Mouse (Mus musculus) CH12.LX (cell line): Measurements from ENCODE around the gene Hipk2. TPM values are rescaled to one million over a fixed set of nuclear protein-coding genes. Genes with fewer than 3 reads are reported as not detected.

Experiments used
- DNase-seq: peaks from one replicate; pipeline ENCODE4 v3.0.0-alpha.2; 2013; ENCODE audit errors: extremely low read depth
- H3K27ac ChIP-seq: 2 replicates; pipeline ENCODE4 v1.5.1; 2012; ENCODE audit warnings: low read depth, mild to moderate bottlenecking, control low read depth, moderate library complexity; ENCODE audit not compliant: insufficient read depth
- H3K27me3 ChIP-seq: replicated peaks from 2 replicates; pipeline ENCODE3; 2012; ENCODE audit warnings: inconsistent platforms
- H3K36me3 ChIP-seq, 2 experiments: replicated peaks in 1 of 2; 2 replicates each; pipeline versions ENCODE3 to v1.6.1; 2012; ENCODE audit warnings: inconsistent platforms in 1 of 2, low read length in 1 of 2, mild to moderate bottlenecking in 1 of 2, mixed read lengths in 1 of 2, moderate library complexity in 1 of 2; ENCODE audit not compliant: control insufficient read depth in 1 of 2, insufficient read depth in 1 of 2
- H3K4me1 ChIP-seq, 2 experiments: 2 replicates each; pipeline ENCODE4 v1.6.1; 2012; ENCODE audit warnings: inconsistent platforms in 1 of 2, moderate library complexity in 1 of 2; ENCODE audit not compliant: insufficient read depth in 2 of 2, control insufficient read depth in 1 of 2
- H3K4me2 ChIP-seq: 2 replicates; pipeline ENCODE4 v1.6.1; 2012; ENCODE audit warnings: low read depth, mild to moderate bottlenecking, control low read depth; ENCODE audit not compliant: poor library complexity, insufficient read depth, severe bottlenecking
- H3K4me3 ChIP-seq, 3 experiments: fragments of 150-350 bp in 1 of 3; sonication (generic) in 1 of 3; replicated peaks in 1 of 3; 2 replicates each; pipeline versions ENCODE3 to v1.5.1; 2011 to 2012; ENCODE audit warnings: low read depth in 2 of 3, low read length in 2 of 3, mild to moderate bottlenecking in 2 of 3, moderate library complexity in 2 of 3, control low read depth in 1 of 3, improper control_type of control experiment in 1 of 3, inconsistent platforms in 1 of 3, mixed read lengths in 1 of 3; ENCODE audit not compliant: poor library complexity in 1 of 3
- H3K79me2 ChIP-seq: replicated peaks from 2 replicates; pipeline ENCODE4 v1.6.1; 2012; ENCODE audit warnings: mild to moderate bottlenecking, moderate library complexity; ENCODE audit not compliant: control insufficient read depth, poor library complexity, insufficient read depth, severe bottlenecking; ENCODE audit errors: extremely low read depth
- H3K9ac ChIP-seq: 2 replicates; pipeline ENCODE4 v1.6.1; 2012; ENCODE audit warnings: low read depth, mild to moderate bottlenecking, control low read depth, moderate library complexity; ENCODE audit not compliant: insufficient read depth
- H3K9me3 ChIP-seq: replicated peaks from 2 replicates; pipeline ENCODE3; 2012; ENCODE audit warnings: low read length, inconsistent platforms, mixed read lengths
- CTCF ChIP-seq, 2 experiments: IDR thresholded peaks in 1 of 2; conservative IDR thresholded peaks in 1 of 2; 2 replicates each; pipeline ENCODE4 v1.5.1; 2011 to 2012; ENCODE audit warnings: low read depth in 2 of 2, low read length in 2 of 2, improper control_type of control experiment in 1 of 2, inconsistent platforms in 1 of 2, mild to moderate bottlenecking in 1 of 2, moderate library complexity in 1 of 2
- E2F4 ChIP-seq: IDR thresholded peaks from 2 replicates; pipeline ENCODE4 v1.6.1; 2011; ENCODE audit warnings: low read depth, low read length, improper control_type of control experiment; ENCODE audit not compliant: insufficient replicate concordance
- ELF1 ChIP-seq: IDR thresholded peaks from 2 replicates; pipeline ENCODE4 v1.6.1; 2014; ENCODE audit warnings: low read depth, mild to moderate bottlenecking, inconsistent platforms, low read length, improper control_type of control experiment
- EP300 ChIP-seq: IDR thresholded peaks from 2 replicates; pipeline ENCODE4 v1.6.1; 2011; ENCODE audit warnings: low read length, improper control_type of control experiment
- ETS1 ChIP-seq: conservative IDR thresholded peaks from 2 replicates; pipeline ENCODE4 v1.6.1; 2012; ENCODE audit warnings: low read depth, mild to moderate bottlenecking, inconsistent platforms, low read length, improper control_type of control experiment, moderate library complexity
- GABPA ChIP-seq: IDR thresholded peaks from 2 replicates; pipeline ENCODE4 v1.6.1; 2012; ENCODE audit warnings: low read depth, low read length, improper control_type of control experiment, inconsistent platforms; ENCODE audit not compliant: insufficient replicate concordance
- HCFC1 ChIP-seq: IDR thresholded peaks from 2 replicates; pipeline ENCODE4 v1.6.1; 2012; ENCODE audit warnings: low read depth, mild to moderate bottlenecking, inconsistent platforms, low read length, improper control_type of control experiment
- IRF4 ChIP-seq: IDR thresholded peaks from 2 replicates; pipeline ENCODE4 v1.6.1; 2014; ENCODE audit warnings: low read depth, mild to moderate bottlenecking, inconsistent platforms, low read length, improper control_type of control experiment
- JUND ChIP-seq: conservative IDR thresholded peaks from 2 replicates; pipeline ENCODE4 v1.6.1; 2011; ENCODE audit warnings: low read depth, low read length, improper control_type of control experiment
- KAT2A ChIP-seq: IDR thresholded peaks from 2 replicates; pipeline ENCODE4 v1.6.1; 2012; ENCODE audit warnings: low read length, improper control_type of control experiment, inconsistent platforms; ENCODE audit not compliant: insufficient replicate concordance
- MAX ChIP-seq: IDR thresholded peaks from 2 replicates; pipeline ENCODE4 v1.6.1; 2011; ENCODE audit warnings: low read length, improper control_type of control experiment
- MAZ ChIP-seq: IDR thresholded peaks from 2 replicates; pipeline ENCODE4 v1.6.1; 2012; ENCODE audit warnings: low read depth, mild to moderate bottlenecking, inconsistent platforms, low read length, improper control_type of control experiment, moderate library complexity
- MEF2A ChIP-seq: IDR thresholded peaks from 2 replicates; pipeline ENCODE4 v1.6.1; 2014; ENCODE audit warnings: low read depth, mild to moderate bottlenecking, inconsistent platforms, low read length, improper control_type of control experiment, borderline replicate concordance
- NELFE ChIP-seq: IDR thresholded peaks from 2 replicates; pipeline ENCODE4 v1.6.1; 2011; ENCODE audit warnings: low read depth, low read length, improper control_type of control experiment
- RCOR1 ChIP-seq: conservative IDR thresholded peaks from 2 replicates; pipeline ENCODE4 v1.6.1; 2012; ENCODE audit warnings: low read depth, mild to moderate bottlenecking, inconsistent platforms, low read length, improper control_type of control experiment
- SIN3A ChIP-seq: IDR thresholded peaks from 2 replicates; pipeline ENCODE4 v1.6.1; 2012; ENCODE audit warnings: low read length, improper control_type of control experiment, inconsistent platforms
- SMC3 ChIP-seq: IDR thresholded peaks from 2 replicates; pipeline ENCODE4 v1.6.1; 2011; ENCODE audit warnings: low read depth, low read length, improper control_type of control experiment
- TBP ChIP-seq: conservative IDR thresholded peaks from 2 replicates; pipeline ENCODE4 v1.6.1; 2011; ENCODE audit warnings: low read depth, low read length, improper control_type of control experiment
- UBTF ChIP-seq: IDR thresholded peaks from 2 replicates; pipeline ENCODE4 v1.6.1; 2012; ENCODE audit warnings: low read depth, mild to moderate bottlenecking, inconsistent platforms, low read length, improper control_type of control experiment, moderate library complexity
- USF2 ChIP-seq: conservative IDR thresholded peaks from 2 replicates; pipeline ENCODE4 v1.6.1; 2011; ENCODE audit warnings: low read depth, low read length, improper control_type of control experiment
- ZNF384 ChIP-seq: IDR thresholded peaks from 2 replicates; pipeline ENCODE4 v1.6.1; 2012; ENCODE audit warnings: low read depth, low read length, improper control_type of control experiment, inconsistent platforms
- dilution Hi-C: fragments of 300-500 bp; cut with MboI; formaldehyde crosslinking; loops from 2 replicates; pipeline ENCODE4 v1.14.3; 2020; ENCODE audit warnings: low sequenced_read_pairs; ENCODE audit not compliant: extremely low pct_unique_long_range_greater_than_20kb, extremely low pct_ligation_motif_present
- in situ Hi-C: fragments of 300-500 bp; cut with MboI; formaldehyde crosslinking; loops from 3 replicates; pipeline ENCODE4 v1.14.3; 2019; ENCODE audit warnings: low sequenced_read_pairs, low pct_ligation_motif_present, low pct_unique_long_range_greater_than_20kb, mixed read lengths
- polyA plus RNA-seq: library from polyadenylated mRNA; unstranded; fragments of >175 nt; gene quantifications from 2 replicates; pipeline ENCODE4 v1.2.1, GENCODE M21; 2012; ENCODE audit warnings: low read depth; ENCODE audit not compliant: insufficient read length
- total RNA-seq, 2 experiments: library from RNA; depleted of rRNA; stranded (reverse); fragments of 300-350 nt in 1 of 2; fragments of >200 nt in 1 of 2; gene quantifications; 2 replicates each; pipeline ENCODE4 v1.2.3; 2012 to 2014

Gene Hipk2
- total and polyA plus RNA-seq, 3 experiments, result 1.6 to 5.3 (median 2.6) TPM

DNA sequence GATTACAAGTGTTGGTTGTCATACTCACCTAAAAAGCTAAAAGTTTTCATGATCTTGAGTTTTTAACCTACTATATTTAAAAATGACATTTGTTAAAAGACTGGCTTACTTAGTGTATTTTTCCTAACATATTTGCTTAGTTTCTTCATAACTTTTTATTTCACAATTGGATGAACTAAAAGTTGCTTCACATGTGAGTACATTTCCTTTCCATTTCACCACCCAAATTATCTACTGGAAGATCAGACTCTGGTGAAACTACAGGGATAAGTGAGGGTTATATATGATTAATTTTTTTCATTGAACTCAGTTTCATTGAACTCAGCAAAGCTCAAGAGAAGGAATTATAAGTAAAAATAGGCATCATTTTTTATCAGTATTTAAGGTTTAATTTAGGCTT is 50.1 kb downstream of the Hipk2 start:
- no peak for DNase-seq
- TF ChIP-seq CTCF (conservative IDR thresholded peaks at IDR 0.05 in 1 of 2, IDR thresholded peaks at IDR 0.05 in 1 of 2; ENCODE audit: low read depth in 2 of 2, low read length in 2 of 2), result no peak
- no peak for TF ChIP-seq ELF1
- no peak for TF ChIP-seq SMC3
- TF ChIP-seq HCFC1, result no peak
- Histone ChIP-seq H3K79me2 (no peaks in the 10 kb centered on the region), H3K27ac (no peak overlapping the region), H3K9ac (no peak overlapping the region), H3K9me3 (no peaks in the 10 kb centered on the region), H3K36me3 (no peaks in the 10 kb centered on the region), H3K4me1 (peaks cover 0 to 6% of the 10 kb centered on the region in 2 experiments; a peak in 2 of 4 replicates), H3K27me3 (no peaks in the 10 kb centered on the region), H3K4me3 (no peak overlapping the region), H3K4me2 (no peak overlapping the region)
- in situ Hi-C loops (no loop called here), dilution Hi-C loops (no loop called here)

DNA sequence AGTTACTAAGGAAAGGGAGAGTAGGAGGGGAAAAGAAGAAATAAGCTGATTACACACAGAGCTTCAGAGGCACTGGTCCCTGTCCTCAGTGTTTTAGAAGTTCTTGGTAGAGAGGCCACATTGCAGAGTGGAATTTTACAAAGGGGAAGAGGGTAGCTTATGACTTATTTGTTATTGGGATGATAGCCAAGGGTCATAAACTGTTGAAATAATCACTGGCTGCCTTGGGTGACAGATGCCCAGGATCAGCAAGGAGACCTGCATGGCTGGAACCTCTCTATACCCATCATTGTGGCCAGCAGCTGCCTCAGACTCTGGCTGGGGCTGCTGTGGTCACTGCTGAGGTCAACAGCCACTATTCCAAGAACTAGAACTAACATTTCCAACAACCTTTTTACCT is 52.1 kb downstream of the Hipk2 start:
- Histone ChIP-seq H3K27ac (no peak overlapping the region), H3K4me2 (no peak overlapping the region), H3K4me3 (no peak overlapping the region), H3K9ac (no peak overlapping the region), H3K79me2 (no peaks in the 10 kb centered on the region), H3K27me3 (no peaks in the 10 kb centered on the region), H3K4me1 (peaks cover 0 to 8% of the 10 kb centered on the region in 2 experiments; a peak in 2 of 4 replicates), H3K36me3 (peaks cover 1 to 2% of the 10 kb centered on the region in 2 experiments), H3K9me3 (no peaks in the 10 kb centered on the region)
- DNase-seq, result no peak
- TF ChIP-seq TBP, result no peak
- TF ChIP-seq ZNF384, result no peak
- no peak for TF ChIP-seq E2F4
- no peak for TF ChIP-seq ETS1
- no peak for TF ChIP-seq UBTF
- no peak for TF ChIP-seq SIN3A
- TF ChIP-seq USF2, result no peak
- in situ Hi-C loops (no loop called here), dilution Hi-C loops (no loop called here)

DNA sequence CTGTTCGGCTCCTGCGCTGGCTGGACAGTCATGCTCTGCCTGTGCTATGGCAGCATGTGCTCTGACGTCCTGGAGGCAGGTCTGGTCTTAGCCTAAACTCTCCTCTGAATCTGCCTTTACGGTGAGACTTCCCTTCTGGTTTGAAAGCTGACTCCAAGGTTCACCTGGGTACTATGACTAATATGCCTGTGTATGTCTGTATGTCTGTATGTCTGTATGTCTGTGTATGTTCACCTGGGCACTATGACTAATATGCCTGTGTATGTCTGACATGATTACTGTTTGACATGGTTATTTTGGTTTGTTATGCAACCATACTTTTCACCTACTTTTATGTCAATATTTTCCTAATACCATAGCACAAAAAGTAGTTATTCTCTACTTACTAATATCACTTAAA is 52.8 kb downstream of the Hipk2 start:
- Histone ChIP-seq H3K27ac (no peak overlapping the region), H3K79me2 (no peaks in the 10 kb centered on the region), H3K27me3 (no peaks in the 10 kb centered on the region), H3K4me1 (peaks cover 0 to 8% of the 10 kb centered on the region in 2 experiments; a peak in 2 of 4 replicates), H3K4me2 (no peak overlapping the region), H3K4me3 (no peak overlapping the region), H3K36me3 (peaks cover 7 to 9% of the 10 kb centered on the region in 2 experiments), H3K9ac (no peak overlapping the region), H3K9me3 (no peaks in the 10 kb centered on the region)
- dilution Hi-C loops (no loop called here), in situ Hi-C loops (no loop called here)
- TF ChIP-seq EP300 (no peak), IRF4 (no peak), NELFE (no peak), ZNF384 (no peak), USF2 (no peak), RCOR1 (no peak), JUND (no peak), SIN3A (no peak), GABPA (no peak), MAX (no peak), MAZ (no peak), ETS1 (no peak), MEF2A (no peak), KAT2A (no peak)
- no peak for DNase-seq
